Mouse (Mus musculus) heart, embryonic 12.5 days (tissue): ENCODE data around the gene Celf2. TPM values are rescaled to one million over a fixed set of nuclear protein-coding genes. Genes with fewer than 3 reads are reported as not detected.
"Not testable (repeated sequence)": the region's sequence is repeated elsewhere in the genome, so short reads cannot be mapped to it uniquely, and the experiment has no call there.

Experiments used
- ATAC-seq: fragments of 200-750 bp; cut with Nextera tagmentation; 2 replicates; pipeline ENCODE4 v1.8.0; 2017; ENCODE audit warnings: moderate TSS enrichment, moderate library complexity; ENCODE audit not compliant: insufficient number of reproducible peaks, low FRiP score
- H3K27ac ChIP-seq: fragments of 300-500 bp; sonication (generic); 2 replicates; pipeline ENCODE4 v1.5.1; 2016; ENCODE audit warnings: mild to moderate bottlenecking, moderate library complexity; ENCODE audit not compliant: poor library complexity, severe bottlenecking
- H3K27me3 ChIP-seq: fragments of 300-500 bp; sonication (generic); replicated peaks from 2 replicates; pipeline ENCODE4 v1.6.1; 2016; ENCODE audit warnings: mild to moderate bottlenecking, moderate library complexity
- H3K36me3 ChIP-seq: fragments of 300-500 bp; sonication (generic); 2 replicates; pipeline ENCODE4 v1.6.1; 2016; ENCODE audit warnings: mild to moderate bottlenecking, moderate library complexity
- H3K4me1 ChIP-seq: fragments of 300-500 bp; sonication (generic); replicated peaks from 2 replicates; pipeline ENCODE4 v1.6.1; 2016; ENCODE audit warnings: mild to moderate bottlenecking
- H3K4me2 ChIP-seq: fragments of 300-500 bp; sonication (generic); 2 replicates; pipeline ENCODE4 v1.6.1; 2016; ENCODE audit warnings: mild to moderate bottlenecking, moderate library complexity
- H3K4me3 ChIP-seq: fragments of 300-500 bp; sonication (generic); 2 replicates; pipeline ENCODE4 v1.5.1; 2016; ENCODE audit warnings: mild to moderate bottlenecking
- H3K9ac ChIP-seq: fragments of 300-500 bp; sonication (generic); 2 replicates; pipeline ENCODE4 v1.6.1; 2016; ENCODE audit warnings: mild to moderate bottlenecking, moderate library complexity
- H3K9me3 ChIP-seq: fragments of 300-500 bp; sonication (generic); replicated peaks from 2 replicates; pipeline ENCODE4 v1.6.1; 2016; ENCODE audit warnings: mild to moderate bottlenecking, moderate library complexity
- WGBS: fragments of 180-500 bp; shearing (Covaris S2); methylation state at CpG from one replicate; pipeline ENCODE4 v1.1.7; 2016; 5-methylcytosine and 5-hydroxymethylcytosine counted together
- polyA plus RNA-seq: library from polyadenylated mRNA; unstranded; fragments of >200 nt; fragmentation: Nextera tagmentation; extraction: Ambion mirVana; gene quantifications from 2 replicates; pipeline ENCODE4 v1.2.1, GENCODE M21; 2016

Gene Celf2
- 63.9 and 65.8 TPM in 2 replicates for polyA plus RNA-seq

DNA sequence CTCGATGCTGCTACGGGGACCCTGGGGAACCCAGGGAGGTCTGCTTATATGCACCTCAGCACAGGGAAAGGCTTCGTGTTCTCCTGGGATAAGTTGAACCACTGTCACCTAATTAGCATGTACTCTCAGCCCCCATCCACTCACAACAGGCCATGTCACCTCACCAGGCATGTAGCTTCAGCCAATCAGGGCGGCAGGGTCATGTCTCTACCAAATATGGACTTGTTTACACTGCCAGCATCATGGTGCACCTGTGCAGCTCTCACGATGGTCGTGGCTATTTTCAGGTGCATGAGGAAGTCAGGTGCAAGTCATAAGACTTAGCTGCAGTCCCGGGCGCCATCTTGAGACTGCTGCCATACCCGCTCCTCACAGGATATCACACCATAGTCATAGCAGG lies at the start of gene Celf2:
Gene Celf2 (minus strand): TSS at position 101 of the 400 bp plus-strand sequence.
- not testable (repeated sequence) for ATAC-seq, H3K36me3 ChIP-seq
- 89% methylated on average over 9 of the region's 9 CpGs for whole genome bisulfite sequencing

GRCm38 (mm10) chr2:7555144-7555892 lies 46.0 kb upstream of the Celf2 start:
- ATAC-seq = no peak

More for the DNA sequence above, at the start of gene Celf2:
- H3K9me3 ChIP-seq, H3K4me1 ChIP-seq, H3K27ac ChIP-seq, H3K9ac ChIP-seq, H3K27me3 ChIP-seq, H3K4me3 ChIP-seq, H3K4me2 ChIP-seq: not testable (repeated sequence)

DNA sequence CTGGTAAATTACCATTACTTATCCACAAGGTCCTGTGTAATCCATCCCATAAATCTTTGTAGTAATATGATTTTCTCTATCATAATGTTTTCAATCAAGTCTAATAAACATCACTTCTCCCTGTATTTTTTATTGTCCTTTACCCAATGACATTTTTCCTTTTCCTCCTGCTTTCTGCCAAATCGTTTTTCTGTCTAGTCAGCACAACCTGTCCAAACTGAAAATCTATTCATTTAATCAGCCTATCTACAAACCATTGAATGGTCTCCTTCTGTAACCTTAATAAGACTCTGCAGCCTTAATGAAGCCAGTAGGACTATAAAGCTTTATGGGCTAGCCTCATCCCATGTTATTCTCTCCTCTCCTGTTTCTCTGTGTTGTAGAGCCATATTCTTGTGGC lies 45.2 kb upstream of the Celf2 start:
- H3K27ac ChIP-seq = no peak overlapping the region
- no peaks in the 10 kb centered on the region for H3K27me3 ChIP-seq
- H3K9me3 ChIP-seq = no peaks in the 10 kb centered on the region
- WGBS = 59% methylated on average over 1 of the region's 1 CpGs
- no peak for ATAC-seq
- H3K4me1 ChIP-seq = no peaks in the 10 kb centered on the region
- no peaks in the 10 kb centered on the region for H3K36me3 ChIP-seq
- H3K4me3 ChIP-seq = no peak overlapping the region
- no peak overlapping the region for H3K9ac ChIP-seq
- no peak overlapping the region for H3K4me2 ChIP-seq

More at GRCm38 (mm10) chr2:7555144-7555892, 46.0 kb upstream of the Celf2 start:
- no peak overlapping the region for H3K4me3 ChIP-seq
- H3K4me2 ChIP-seq = no peak overlapping the region
- H3K4me1 ChIP-seq = no peaks in the 10 kb centered on the region
- no peaks in the 10 kb centered on the region for H3K9me3 ChIP-seq
- H3K9ac ChIP-seq = no peak overlapping the region
- H3K27ac ChIP-seq = no peak overlapping the region
- 74% methylated on average over 4 of the region's 4 CpGs for WGBS
- no peaks in the 10 kb centered on the region for H3K27me3 ChIP-seq
- no peaks in the 10 kb centered on the region for H3K36me3 ChIP-seq

GRCm38 (mm10) chr2:7552887-7553286 lies 43.5 kb upstream of the Celf2 start:
- Histone ChIP-seq H3K9me3 (no peaks in the 10 kb centered on the region), H3K27ac (no peak overlapping the region), H3K4me3 (no peak overlapping the region), H3K4me1 (peaks cover 8% of the 10 kb centered on the region), H3K4me2 (no peak overlapping the region), H3K36me3 (no peaks in the 10 kb centered on the region), H3K9ac (no peak overlapping the region), H3K27me3 (no peaks in the 10 kb centered on the region)
- no peak for ATAC-seq
- 76% methylated on average over 3 of the region's 3 CpGs for WGBS

DNA sequence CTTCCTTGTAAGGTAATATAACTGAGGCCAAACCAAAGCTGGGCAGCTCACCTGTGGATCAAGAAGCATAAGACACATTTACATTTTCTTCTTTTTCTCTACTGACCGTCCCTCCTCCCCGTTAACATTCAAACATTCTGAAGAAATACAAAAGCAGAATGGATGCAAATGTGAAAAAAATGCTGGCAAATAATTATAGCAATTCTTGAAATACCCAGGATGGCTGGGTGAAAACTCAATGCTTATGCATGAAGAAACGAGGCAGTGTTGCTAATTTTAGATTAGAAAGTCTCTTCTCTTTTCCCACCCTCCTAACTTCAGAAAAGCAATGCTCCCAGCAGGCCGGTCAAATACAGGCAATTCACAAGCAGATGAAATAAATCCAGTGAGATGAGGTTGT lies 39.5 kb upstream of the Celf2 start:
- Histone ChIP-seq H3K27me3 (no peaks in the 10 kb centered on the region), H3K27ac (no peak overlapping the region), H3K4me3 (no peak overlapping the region), H3K9me3 (no peaks in the 10 kb centered on the region), H3K9ac (no peak overlapping the region), H3K4me2 (no peak overlapping the region), H3K4me1 (peaks cover 11% of the 10 kb centered on the region), H3K36me3 (no peaks in the 10 kb centered on the region)
- WGBS = 64% methylated on average over 4 of the region's 4 CpGs
- ATAC-seq = no peak

- ATAC-seq = no peak
- 65% methylated on average over 5 of the region's 5 CpGs for WGBS
- H3K27ac ChIP-seq = no peak overlapping the region
Measured at GRCm38 (mm10) chr2:7534615-7535204, 25.3 kb upstream of the Celf2 start.

GRCm38 (mm10) chr2:7534195-7534594 lies 24.8 kb upstream of the Celf2 start:
- no peaks in the 10 kb centered on the region for H3K36me3 ChIP-seq
- no peak overlapping the region for H3K4me3 ChIP-seq
- no peak overlapping the region for H3K4me2 ChIP-seq
- H3K4me1 ChIP-seq = peaks cover 7% of the 10 kb centered on the region
- no peak overlapping the region for H3K9ac ChIP-seq
- 72% methylated on average over 2 of the region's 2 CpGs for WGBS
- ATAC-seq = no peak
- no peaks in the 10 kb centered on the region for H3K9me3 ChIP-seq
- no peak overlapping the region for H3K27ac ChIP-seq
- H3K27me3 ChIP-seq = no peaks in the 10 kb centered on the region

More at GRCm38 (mm10) chr2:7534615-7535204, 25.3 kb upstream of the Celf2 start:
- H3K4me3 ChIP-seq = no peak overlapping the region
- no peak overlapping the region for H3K4me2 ChIP-seq
- no peaks in the 10 kb centered on the region for H3K36me3 ChIP-seq
- H3K9ac ChIP-seq = no peak overlapping the region
- H3K27me3 ChIP-seq = no peaks in the 10 kb centered on the region
- peaks cover 7% of the 10 kb centered on the region for H3K4me1 ChIP-seq
- H3K9me3 ChIP-seq = no peaks in the 10 kb centered on the region

GRCm38 (mm10) chr2:7531185-7531960 lies 22.0 kb upstream of the Celf2 start:
- H3K27ac ChIP-seq = no peak overlapping the region
- 81% methylated on average over 6 of the region's 6 CpGs for WGBS

GRCm38 (mm10) chr2:7530461-7531184 lies 21.3 kb upstream of the Celf2 start:
- Histone ChIP-seq H3K4me2 (no peak overlapping the region), H3K27ac (no peak overlapping the region), H3K9me3 (no peaks in the 10 kb centered on the region), H3K36me3 (no peaks in the 10 kb centered on the region), H3K4me3 (no peak overlapping the region), H3K9ac (no peak overlapping the region), H3K27me3 (no peaks in the 10 kb centered on the region), H3K4me1 (peaks cover 15% of the 10 kb centered on the region)
- ATAC-seq = no peak
- WGBS = 83% methylated on average over 8 of the region's 8 CpGs

More at GRCm38 (mm10) chr2:7531185-7531960, 22.0 kb upstream of the Celf2 start:
- Histone ChIP-seq H3K27me3 (no peaks in the 10 kb centered on the region), H3K4me2 (no peak overlapping the region), H3K36me3 (no peaks in the 10 kb centered on the region), H3K9me3 (no peaks in the 10 kb centered on the region), H3K9ac (no peak overlapping the region), H3K4me1 (peaks cover 15% of the 10 kb centered on the region), H3K4me3 (no peak overlapping the region)
- ATAC-seq = no peak

DNA sequence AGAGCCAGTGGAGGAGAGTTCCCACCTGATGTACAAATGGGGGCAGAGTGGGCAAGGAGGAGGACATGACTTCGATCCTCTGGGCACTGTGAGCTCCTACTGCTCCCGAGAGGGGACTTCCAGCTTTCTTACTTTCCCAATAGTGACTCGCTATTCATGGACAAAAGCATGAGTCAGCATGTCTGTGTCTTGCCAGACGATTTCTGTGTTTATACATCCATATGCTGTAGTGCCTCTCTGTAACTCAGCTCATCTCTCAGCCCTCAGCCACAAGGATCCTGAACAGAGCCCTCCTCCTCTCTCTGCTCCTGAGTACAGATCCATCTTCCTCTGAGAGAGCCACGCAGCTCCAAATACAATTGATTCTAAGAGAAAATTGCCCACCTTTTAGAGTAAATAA lies 20.3 kb upstream of the Celf2 start:
- no peak overlapping the region for H3K4me2 ChIP-seq
- H3K36me3 ChIP-seq = no peaks in the 10 kb centered on the region
- H3K27ac ChIP-seq = no peak overlapping the region
- peaks cover 15% of the 10 kb centered on the region for H3K4me1 ChIP-seq
- no peaks in the 10 kb centered on the region for H3K27me3 ChIP-seq
- no peak overlapping the region for H3K9ac ChIP-seq
- ATAC-seq = no peak
- no peaks in the 10 kb centered on the region for H3K9me3 ChIP-seq
- 68% methylated on average over 5 of the region's 5 CpGs for WGBS
- H3K4me3 ChIP-seq = no peak overlapping the region
